Mouse (Mus musculus) bone marrow, adult 2 months (tissue): ENCODE results near the gene Spag7. TPM values are rescaled to one million over a fixed set of nuclear protein-coding genes. Genes with fewer than 3 reads are reported as not detected.

Experiments used
- H3K27ac ChIP-seq: fragments of 200-500 bp; 2 replicates; pipeline ENCODE4 v1.5.1; 2012; ENCODE audit warnings: low read depth, mild to moderate bottlenecking, control low read depth, inconsistent platforms, low read length; ENCODE audit not compliant: control insufficient read depth, poor library complexity, insufficient read depth
- H3K4me1 ChIP-seq: fragments of 200-500 bp; 2 replicates; pipeline ENCODE4 v1.6.1; 2011; ENCODE audit warnings: low read length; ENCODE audit not compliant: control insufficient read depth, insufficient read depth
- H3K4me3 ChIP-seq: fragments of 200-500 bp; replicated peaks from 2 replicates; pipeline ENCODE3; 2011; ENCODE audit warnings: mild to moderate bottlenecking, low read depth, low read length, control low read depth; ENCODE audit not compliant: control insufficient read depth
- CTCF ChIP-seq: fragments of 200-500 bp; IDR thresholded peaks from 2 replicates; pipeline ENCODE4 v1.5.1; 2011; ENCODE audit warnings: low read length, control low read depth; ENCODE audit not compliant: control insufficient read depth, insufficient read depth
- POLR2A ChIP-seq: fragments of 200-500 bp; IDR thresholded peaks from 2 replicates; pipeline ENCODE4 v1.6.1; 2011; ENCODE audit warnings: low read depth, mild to moderate bottlenecking, control low read depth, low read length, borderline replicate concordance; ENCODE audit not compliant: control insufficient read depth
- WGBS: fragments of 180-500 bp; shearing (Covaris S2); methylation state at CpG from one replicate; pipeline ENCODE4 v1.1.7; 2018; 5-methylcytosine and 5-hydroxymethylcytosine counted together
- polyA plus RNA-seq: library from polyadenylated mRNA; stranded (reverse); fragments of >200 nt; gene quantifications from 2 replicates; pipeline ENCODE4 v1.2.4, GENCODE M21; 2011; ENCODE audit warnings: low replicate concordance; ENCODE audit not compliant: missing spikeins, insufficient read depth, insufficient read length

Gene Spag7
- polyA plus RNA-seq, 1 experiment: 70.9 TPM

DNA sequence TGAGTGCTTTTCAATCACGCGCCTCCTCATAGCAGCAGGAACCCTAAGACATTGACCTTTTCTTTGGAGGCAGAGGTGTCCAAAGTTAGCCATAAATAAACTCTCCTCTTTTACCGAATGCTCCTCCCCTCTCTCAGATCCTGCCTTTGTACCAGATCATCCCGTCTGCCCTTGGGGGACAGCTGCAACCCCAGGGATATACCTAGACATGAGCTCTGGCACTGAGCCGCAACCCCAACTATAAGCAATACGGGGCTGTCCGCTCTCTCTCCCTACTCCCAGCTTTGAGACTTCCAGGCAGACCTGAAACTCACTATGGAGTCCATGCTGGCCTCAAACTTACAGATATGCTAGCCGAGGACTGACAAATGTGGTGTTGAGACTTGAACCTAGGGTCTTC, 2.5 kb downstream of the Spag7 start:
- no peaks in the 10 kb centered on the region; the same call in 1 of the 2 replicates for H3K4me1 ChIP-seq
- 95% methylated on average over 8 of the region's 8 CpGs for WGBS
- no peak for TF ChIP-seq POLR2A
- TF ChIP-seq CTCF: no peak
- H3K4me3 ChIP-seq: no peak overlapping the region
- H3K27ac ChIP-seq: no peak overlapping the region

DNA sequence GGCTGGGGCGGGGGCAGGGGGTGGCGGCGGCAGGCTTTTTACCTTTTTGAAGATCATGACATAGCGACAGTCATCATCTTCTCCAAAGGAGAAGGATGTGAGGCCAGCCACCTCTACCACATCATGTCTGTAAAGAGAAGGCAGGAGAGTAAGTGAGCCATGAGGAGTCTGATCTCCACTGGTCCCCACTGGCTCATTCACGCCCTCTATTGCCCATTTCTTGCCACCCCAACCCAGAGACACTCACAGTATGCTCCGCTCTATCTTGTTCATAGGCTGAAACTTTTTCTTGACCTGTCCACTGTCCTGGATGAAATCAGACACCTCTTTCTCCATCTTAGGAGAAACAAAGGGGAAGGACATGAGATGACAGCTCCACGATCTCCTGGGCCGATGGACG, 4.5 kb downstream of the Spag7 start:
- no peak overlapping the region for H3K27ac ChIP-seq
- TF ChIP-seq POLR2A (no peak), CTCF (peak; percentile 41; the same call in 1 of the 2 replicates)
- 93% methylated on average over 9 of the region's 9 CpGs for WGBS
- H3K4me3 ChIP-seq: no peak overlapping the region
- no peaks in the 10 kb centered on the region; the same call in 1 of the 2 replicates for H3K4me1 ChIP-seq

DNA sequence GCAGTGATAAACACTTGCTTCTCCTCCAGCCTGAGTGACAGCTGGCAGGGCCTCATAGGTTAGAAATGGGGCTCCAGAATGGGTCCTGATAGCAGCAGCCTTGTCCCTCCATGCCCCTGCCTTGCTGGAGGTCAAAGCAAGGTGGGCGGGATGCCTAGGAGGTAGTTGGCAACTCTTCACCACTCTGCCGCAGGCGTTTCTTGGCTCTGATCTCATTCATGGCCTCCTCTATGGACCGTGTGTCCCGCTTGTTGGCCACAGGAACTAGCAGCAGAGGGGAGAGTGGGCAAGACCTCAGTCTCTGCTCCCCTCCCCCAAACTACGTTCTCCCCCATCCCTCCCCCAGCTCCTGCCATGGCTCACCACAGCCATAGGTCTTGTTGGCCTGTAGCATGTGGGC, 5.3 kb downstream of the Spag7 start:
- H3K4me1 ChIP-seq: no peaks in the 10 kb centered on the region; the same call in 1 of the 2 replicates
- 87% methylated on average over 6 of the region's 6 CpGs for WGBS
- TF ChIP-seq CTCF: no peak
- TF ChIP-seq POLR2A: no peak
- no peak overlapping the region for H3K4me3 ChIP-seq
- no peak overlapping the region for H3K27ac ChIP-seq

DNA sequence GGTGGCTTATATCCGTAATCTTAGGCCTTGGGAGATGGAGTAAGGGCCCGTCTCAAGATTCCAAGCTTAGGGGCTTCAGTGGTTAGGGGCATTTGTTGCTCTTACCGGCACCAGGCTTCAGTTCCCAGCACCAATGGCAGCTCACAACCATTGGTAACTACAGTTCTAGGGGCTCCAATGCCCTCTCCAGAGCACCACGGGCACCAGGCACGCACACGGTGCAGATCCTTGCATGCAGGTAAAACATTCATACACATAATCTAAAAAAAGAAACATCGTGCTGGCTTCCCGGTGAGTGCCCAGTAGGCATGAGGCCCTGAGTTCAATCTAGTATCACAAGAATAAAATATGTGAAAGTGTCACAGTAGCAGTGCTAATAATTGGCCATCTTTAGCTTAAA, 6.1 kb downstream of the Spag7 start:
- Histone ChIP-seq H3K4me1 (no peaks in the 10 kb centered on the region; the same call in 1 of the 2 replicates), H3K27ac (no peak overlapping the region), H3K4me3 (no peak overlapping the region)
- TF ChIP-seq POLR2A (no peak), CTCF (no peak)
- WGBS: 87% methylated on average over 8 of the region's 8 CpGs

DNA sequence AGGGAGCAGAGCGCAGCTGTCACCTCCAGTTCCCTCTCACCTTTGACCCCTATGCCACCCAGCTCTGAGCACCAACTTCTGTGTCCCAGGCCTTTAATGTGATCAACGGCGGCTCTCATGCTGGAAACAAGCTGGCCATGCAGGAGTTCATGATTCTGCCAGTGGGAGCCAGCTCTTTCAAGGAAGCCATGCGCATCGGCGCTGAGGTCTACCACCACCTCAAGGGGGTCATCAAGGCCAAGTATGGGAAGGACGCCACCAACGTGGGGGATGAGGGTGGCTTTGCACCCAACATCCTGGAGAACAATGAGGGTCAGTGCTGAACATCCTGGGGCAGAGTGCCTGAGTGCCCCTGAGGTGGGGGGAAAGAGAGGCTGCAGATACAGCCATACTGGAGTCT, 8.6 kb downstream of the Spag7 start:
- Histone ChIP-seq H3K27ac (no peak overlapping the region), H3K4me1 (peaks cover 4% of the 10 kb centered on the region), H3K4me3 (no peak overlapping the region)
- no peak for TF ChIP-seq CTCF
- no peak for TF ChIP-seq POLR2A
- 88% methylated on average over 8 of the region's 8 CpGs for WGBS

DNA sequence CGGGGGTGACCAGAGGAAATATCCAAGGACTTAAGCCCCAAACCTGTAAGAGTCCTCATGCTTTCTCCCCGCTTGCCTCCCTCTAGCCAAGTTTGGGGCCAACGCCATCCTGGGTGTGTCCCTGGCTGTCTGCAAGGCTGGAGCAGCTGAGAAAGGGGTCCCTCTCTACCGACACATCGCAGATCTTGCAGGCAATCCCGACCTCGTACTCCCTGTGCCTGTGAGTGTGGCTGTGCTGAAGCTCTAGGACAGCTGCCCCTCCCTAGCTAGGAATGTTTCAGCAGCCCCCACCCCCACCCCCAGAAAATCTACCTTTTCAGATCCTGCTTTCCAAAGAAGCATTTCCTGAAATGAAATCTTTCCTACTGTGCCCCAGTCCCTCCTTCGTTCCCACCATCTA, 10.3 kb downstream of the Spag7 start:
- 78% methylated on average over 8 of the region's 8 CpGs for WGBS
- TF ChIP-seq POLR2A: no peak
- TF ChIP-seq CTCF: no peak
- no peak overlapping the region for H3K27ac ChIP-seq
- H3K4me3 ChIP-seq: no peak overlapping the region
- peaks cover 4% of the 10 kb centered on the region for H3K4me1 ChIP-seq

DNA sequence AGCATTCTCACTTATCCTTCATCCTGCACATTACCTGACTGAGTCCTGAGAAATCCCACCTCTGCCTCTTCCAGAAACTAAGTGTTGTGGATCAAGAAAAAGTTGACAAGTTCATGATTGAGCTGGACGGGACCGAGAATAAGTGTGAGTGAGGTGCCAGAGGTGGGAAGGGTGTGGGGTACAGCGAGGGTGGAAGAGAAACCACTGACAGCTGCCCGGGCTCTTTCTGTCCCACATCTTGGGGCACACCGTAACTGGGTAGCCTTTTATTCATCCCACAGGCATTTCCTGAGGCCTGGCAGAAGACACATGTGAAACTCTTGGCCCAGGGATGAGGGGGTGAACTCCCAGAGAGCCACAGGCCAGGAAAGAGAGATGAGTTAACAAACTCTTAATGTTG, 10.7 kb downstream of the Spag7 start:
- no peak for TF ChIP-seq CTCF
- H3K4me1 ChIP-seq: peaks cover 4% of the 10 kb centered on the region
- no peak overlapping the region for H3K27ac ChIP-seq
- no peak overlapping the region for H3K4me3 ChIP-seq
- WGBS: 74% methylated on average over 5 of the region's 5 CpGs

DNA sequence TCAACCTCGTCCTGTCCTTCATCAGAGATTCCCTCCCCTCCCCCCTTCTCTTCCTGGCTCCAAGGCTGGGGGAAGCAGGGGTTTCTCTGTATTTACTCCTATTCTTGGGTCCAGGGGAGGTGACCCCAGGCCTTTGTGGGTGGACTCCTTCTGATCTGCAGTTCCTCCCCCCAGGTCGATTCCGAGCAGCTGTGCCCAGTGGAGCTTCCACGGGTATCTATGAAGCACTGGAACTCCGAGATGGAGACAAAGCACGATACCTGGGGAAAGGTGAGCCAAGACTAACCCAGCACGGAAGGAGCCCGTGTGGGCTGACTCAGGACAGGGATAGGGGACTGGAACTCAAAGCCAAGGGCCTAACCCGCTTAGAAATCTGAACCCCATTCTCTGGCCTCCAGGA, 11.2 kb downstream of the Spag7 start:
- peaks cover 4% of the 10 kb centered on the region for H3K4me1 ChIP-seq
- no peak overlapping the region for H3K27ac ChIP-seq
- no peak overlapping the region for H3K4me3 ChIP-seq
- 83% methylated on average over 9 of the region's 9 CpGs for WGBS
- TF ChIP-seq POLR2A (no peak), CTCF (no peak)

DNA sequence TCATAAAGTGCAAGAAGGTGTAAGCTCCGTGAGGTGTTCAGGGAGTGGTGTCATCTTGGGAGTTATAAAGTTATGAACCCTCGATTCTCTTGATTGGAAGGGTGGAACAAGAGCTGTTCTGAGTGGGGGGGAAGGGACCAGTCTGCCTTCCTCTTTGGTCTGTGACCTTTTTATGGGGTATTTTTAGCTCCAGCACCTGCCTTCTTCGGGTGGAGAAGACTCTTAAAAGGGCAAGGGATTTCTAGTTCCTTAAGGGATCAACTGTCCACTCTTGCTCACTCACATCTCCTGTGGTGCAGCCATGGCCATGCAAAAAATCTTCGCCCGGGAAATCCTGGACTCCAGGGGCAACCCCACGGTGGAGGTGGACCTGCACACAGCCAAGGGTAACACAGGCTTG, 11.6 kb downstream of the Spag7 start:
- Histone ChIP-seq H3K4me1 (peaks cover 4% of the 10 kb centered on the region), H3K4me3 (no peak overlapping the region), H3K27ac (no peak overlapping the region)
- TF ChIP-seq POLR2A (no peak), CTCF (no peak)
- 53% methylated on average over 6 of the region's 6 CpGs for WGBS
